Mouse (Mus musculus) heart, adult 11 months (tissue): ENCODE measurements around the gene Speg.
A peak's percentile ranks its signal among the peaks of the same experiment; 100 is the strongest.

Experiments used
- DNase-seq: peaks from one replicate; pipeline ENCODE4 v3.0.0; 2022

The Speg gene

GRCm38 (mm10) chr1:75443247-75444024, 68.3 kb downstream of the Speg start:
- DNase-seq = no peak

GRCm38 (mm10) chr1:75444208-75444607, 69.1 kb downstream of the Speg start:
- DNase-seq = no peak

- DNase-seq = no peak
Observed at GRCm38 (mm10) chr1:75445141-75445701, 70.1 kb downstream of the Speg start.

- peak; percentile 97 for DNase-seq
Observed at GRCm38 (mm10) chr1:75445751-75446611, 70.9 kb downstream of the Speg start.

- DNase-seq = no peak
Observed at GRCm38 (mm10) chr1:75446656-75447055, 71.6 kb downstream of the Speg start.

- DNase-seq = peak; percentile 93
Observed at GRCm38 (mm10) chr1:75447265-75448051, 72.4 kb downstream of the Speg start.

- no peak for DNase-seq
Observed at GRCm38 (mm10) chr1:75448052-75448431, 72.9 kb downstream of the Speg start.

GRCm38 (mm10) chr1:75448937-75449336, 73.8 kb downstream of the Speg start:
- no peak for DNase-seq

- no peak for DNase-seq
Observed at GRCm38 (mm10) chr1:75449377-75450135, 74.5 kb downstream of the Speg start.

GRCm38 (mm10) chr1:75450314-75451005, 75.4 kb downstream of the Speg start, which contains the start of gene Asic4:
TSS of gene Asic4 (plus strand) at chr1:75450436.
- DNase-seq = peak; percentile 88

GRCm38 (mm10) chr1:75451900-75452299, 76.8 kb downstream of the Speg start:
- DNase-seq = no peak

GRCm38 (mm10) chr1:75455433-75455832, 80.3 kb downstream of the Speg start:
- no peak for DNase-seq

GRCm38 (mm10) chr1:75455948-75456347, 80.9 kb downstream of the Speg start:
- DNase-seq = no peak

- DNase-seq = no peak
Observed at GRCm38 (mm10) chr1:75456746-75457564, 81.9 kb downstream of the Speg start.

- DNase-seq = no peak
Observed at GRCm38 (mm10) chr1:75457710-75458024, 82.6 kb downstream of the Speg start.

GRCm38 (mm10) chr1:75458025-75458788, 83.1 kb downstream of the Speg start:
- DNase-seq = peak; percentile 95

- DNase-seq = peak; percentile 93
Observed at GRCm38 (mm10) chr1:75458789-75459684, 83.9 kb downstream of the Speg start.

GRCm38 (mm10) chr1:75460297-75460696, 85.2 kb downstream of the Speg start:
- DNase-seq = no peak

- DNase-seq = no peak
Observed at GRCm38 (mm10) chr1:75462636-75463035, 87.5 kb downstream of the Speg start.
